Mouse (Mus musculus) heart, adult 11 months (tissue): ENCODE results near the gene Nadsyn1.

Experiments
- DNase-seq: peaks from one replicate; pipeline ENCODE4 v3.0.0; 2022

Nadsyn1 gene

DNA sequence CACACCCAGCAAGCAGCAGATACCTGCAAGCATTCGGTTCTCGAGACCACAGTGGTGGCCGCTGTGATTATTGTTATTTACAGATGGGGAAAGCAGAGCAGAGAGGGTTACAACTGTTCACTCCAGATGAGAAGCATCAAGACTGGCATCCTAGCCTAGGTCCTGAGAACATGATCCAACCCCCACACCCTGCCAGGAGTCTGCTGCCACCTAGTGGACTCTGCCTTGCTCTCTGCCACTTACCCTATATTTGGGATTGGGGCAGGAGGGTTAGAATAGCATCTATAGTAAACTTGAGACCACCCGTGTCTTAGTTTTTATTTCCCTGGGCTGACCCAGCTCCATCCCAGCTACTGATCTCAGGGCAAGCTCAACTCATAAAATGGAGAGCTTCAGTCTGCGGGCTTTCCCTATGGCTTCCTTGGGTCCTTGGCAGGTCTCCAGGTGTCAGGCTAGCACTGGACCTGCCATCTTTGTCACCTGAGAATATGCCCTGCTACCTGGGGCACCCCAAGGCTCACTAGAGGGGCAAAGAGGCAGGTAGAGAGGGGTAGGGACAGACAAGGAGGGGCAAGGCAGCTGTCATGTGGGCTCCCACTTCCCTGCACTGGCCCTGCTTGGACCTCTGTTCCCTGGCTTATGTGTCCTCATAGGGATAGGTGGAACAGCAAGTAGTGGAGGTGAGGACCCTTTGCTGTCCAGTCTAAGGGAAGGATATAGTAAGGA is 68.5 kb downstream of the Nadsyn1 start:
- DNase-seq = peak; percentile 93

DNA sequence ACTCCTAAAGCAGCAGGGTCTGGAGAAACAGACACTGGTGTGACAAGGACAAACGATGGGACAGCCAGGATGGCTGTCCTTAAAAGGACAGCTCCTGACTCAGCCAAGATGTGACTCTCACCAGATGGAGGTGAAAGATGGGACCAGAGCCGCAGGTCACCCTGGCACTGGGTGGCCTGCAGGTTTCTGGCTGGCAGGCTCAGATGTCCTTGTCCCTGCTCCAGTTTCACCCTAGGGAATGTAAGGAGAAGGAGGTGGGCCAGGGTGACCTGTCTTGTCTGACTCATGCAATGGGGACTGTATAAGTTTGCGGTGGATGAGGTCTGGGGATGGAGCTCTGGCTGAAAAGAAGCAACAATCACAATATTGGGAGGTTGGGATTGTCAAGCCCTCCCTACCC is 70.0 kb downstream of the Nadsyn1 start:
- no peak for DNase-seq

- no peak for DNase-seq
Measured at GRCm38 (mm10) chr7:143752056-143752455, 70.6 kb downstream of the Nadsyn1 start.

GRCm38 (mm10) chr7:143751380-143751779 is 71.3 kb downstream of the Nadsyn1 start:
- no peak for DNase-seq

- no peak for DNase-seq
Measured at GRCm38 (mm10) chr7:143749045-143749444, 73.6 kb downstream of the Nadsyn1 start.

GRCm38 (mm10) chr7:143748041-143748868 is 74.4 kb downstream of the Nadsyn1 start:
- DNase-seq = peak; percentile 97
